Mouse (Mus musculus): ENCODE measurements around the gene Pan3.

The Pan3 gene

DNA sequence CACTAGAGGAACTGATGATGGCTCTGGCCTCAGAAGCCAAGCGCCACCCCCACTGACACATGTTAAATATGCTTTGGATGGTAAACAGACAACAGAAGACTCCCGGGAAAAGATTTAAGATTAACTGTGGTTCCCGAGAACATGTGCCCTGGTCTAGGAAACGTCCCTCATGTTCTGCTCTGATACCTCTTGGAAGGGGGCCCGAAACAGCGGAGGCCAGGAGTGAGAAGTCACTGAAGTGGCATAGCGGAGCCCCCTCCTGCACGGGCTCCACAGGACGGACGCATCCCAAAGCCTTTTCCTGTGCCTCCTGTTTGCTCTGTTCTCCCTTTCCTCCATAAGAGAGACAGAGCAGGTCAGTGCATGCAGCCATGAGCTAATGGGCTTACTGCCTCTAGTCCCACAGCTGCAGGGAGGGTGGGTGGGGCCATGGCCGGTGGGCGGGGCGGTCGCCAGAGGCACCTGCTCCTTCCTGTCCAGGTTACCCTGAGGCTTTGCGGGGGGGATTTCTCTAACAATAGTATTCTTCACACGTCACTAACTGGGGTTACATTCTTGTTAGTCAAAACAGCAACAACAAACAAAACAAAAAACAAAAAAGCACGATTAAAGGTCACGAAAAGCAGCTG, 133.7 kb downstream of the Pan3 start:
- no peak for DNase-seq

DNA sequence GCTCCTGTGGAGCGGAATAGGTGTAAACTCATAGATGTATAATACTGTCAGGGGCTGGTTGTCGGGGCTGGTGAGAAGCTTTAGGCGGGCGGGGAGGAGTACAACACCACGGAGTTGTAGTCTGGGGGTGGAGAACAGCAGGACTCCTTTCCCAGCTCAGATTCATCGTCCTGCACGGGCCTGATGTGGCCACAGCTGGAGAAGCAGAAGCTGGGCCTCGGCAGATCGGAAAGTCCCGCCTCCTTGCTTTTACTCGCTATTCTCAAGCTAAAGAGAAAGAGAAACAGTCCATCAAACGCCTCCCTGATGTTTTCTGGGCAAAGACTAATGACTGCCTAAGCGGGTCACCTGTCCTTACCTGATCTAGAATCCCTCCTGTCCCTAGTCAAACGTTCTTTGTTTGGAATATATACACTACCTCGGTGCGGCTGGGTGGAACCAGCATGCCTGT, 134.2 kb downstream of the Pan3 start:
- DNase-seq, result no peak

DNA sequence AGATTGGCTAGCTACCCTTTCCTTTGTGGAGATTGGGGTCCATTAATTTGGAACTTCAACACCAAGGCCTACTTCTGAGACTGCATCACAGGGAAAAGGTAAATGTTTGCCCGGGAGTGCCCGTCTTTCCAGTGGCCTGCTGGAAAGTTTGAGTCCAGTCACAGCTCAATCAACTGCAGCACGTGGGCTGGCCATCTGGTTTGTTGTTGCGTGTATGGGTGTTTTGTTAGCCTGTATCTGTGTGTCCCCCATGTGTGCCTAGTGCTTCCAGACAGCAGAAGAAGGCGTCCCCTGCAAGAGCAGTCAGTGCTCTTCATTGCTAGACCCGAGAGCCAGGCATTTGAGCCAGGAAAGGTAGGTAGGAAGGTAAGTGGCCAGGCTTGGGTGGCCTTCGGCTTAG, 135.5 kb downstream of the Pan3 start:
- no peak for DNase-seq

DNA sequence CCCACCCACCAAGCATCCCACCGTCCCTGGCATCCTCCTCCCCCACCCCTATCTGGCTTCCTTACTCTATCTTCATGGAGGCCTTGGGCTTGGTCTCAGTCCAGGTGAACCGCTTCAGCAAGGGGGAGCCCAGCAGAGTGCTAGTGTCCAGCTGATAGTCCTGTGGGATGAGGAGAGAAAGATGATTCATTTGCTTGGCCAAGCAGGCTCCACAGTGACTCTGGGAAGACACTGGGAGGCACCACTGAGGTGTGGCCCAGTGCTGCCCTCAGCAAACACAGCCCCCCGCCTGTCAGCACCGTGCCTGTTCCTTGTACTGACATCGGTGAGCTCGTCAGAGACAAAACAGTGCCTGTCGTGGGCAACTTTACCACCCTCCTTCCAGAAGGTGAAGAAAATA, 136.4 kb downstream of the Pan3 start:
- DNase-seq, result no peak

DNA sequence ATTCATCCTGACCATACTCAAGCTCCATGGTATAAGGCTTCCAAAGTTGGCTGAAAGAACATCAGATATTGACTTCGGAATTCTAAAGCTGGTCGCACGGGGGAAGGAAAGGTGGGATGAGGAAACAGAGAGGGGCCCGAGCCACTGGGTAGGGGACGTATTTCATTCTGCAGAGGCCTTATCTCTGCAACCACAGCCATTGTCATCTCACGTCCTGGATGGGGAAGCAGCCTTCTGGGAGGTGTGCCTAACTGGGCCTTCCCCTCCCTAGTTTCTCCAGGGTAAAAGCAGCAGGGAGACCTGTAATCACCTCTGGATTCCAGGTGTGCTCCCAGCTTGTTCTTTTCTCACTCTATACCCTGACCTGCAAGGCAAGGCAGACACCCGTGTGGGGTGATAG, 142.7 kb downstream of the Pan3 start:
- DNase-seq, result no peak

DNA sequence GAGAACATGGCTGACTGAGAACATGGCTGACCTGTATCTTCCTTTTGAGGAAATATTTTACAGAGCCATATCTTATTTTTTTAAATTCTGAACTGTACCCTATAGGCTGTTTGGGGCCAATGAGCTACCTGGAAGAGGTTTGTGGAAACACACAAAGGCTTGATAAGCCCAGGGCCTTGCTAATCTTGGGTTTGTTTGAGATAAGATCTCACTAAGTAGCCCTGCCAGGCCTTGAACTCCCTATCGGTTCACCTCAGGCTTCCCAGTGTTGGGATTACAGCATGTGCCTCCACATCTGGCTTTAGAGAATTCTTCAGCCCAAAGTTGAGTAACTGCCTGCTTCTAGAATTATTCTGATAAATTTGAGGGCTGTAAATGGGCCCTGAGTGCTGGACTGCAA, 143.6 kb downstream of the Pan3 start:
- DNase-seq, result no peak

DNA sequence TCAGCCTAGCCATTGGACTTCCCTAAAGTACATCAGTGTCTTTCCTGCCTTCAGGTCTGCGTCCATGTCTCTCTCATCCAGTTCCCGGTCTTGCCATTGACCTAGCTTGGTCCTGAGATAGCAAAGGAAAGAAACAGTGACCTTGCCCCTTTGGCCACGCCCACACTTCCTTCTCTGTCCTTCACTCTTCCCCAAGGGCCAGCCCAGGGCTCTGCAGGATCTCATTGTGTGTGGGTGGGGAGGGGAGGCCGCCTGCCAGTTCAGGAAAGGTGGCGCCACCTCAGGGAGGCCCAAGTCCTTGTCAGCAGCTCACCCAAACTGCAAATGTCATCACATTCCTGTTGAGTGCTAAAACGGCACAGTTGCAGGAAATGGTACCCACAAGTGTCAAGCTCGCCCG, 144.6 kb downstream of the Pan3 start:
- no peak for DNase-seq

DNA sequence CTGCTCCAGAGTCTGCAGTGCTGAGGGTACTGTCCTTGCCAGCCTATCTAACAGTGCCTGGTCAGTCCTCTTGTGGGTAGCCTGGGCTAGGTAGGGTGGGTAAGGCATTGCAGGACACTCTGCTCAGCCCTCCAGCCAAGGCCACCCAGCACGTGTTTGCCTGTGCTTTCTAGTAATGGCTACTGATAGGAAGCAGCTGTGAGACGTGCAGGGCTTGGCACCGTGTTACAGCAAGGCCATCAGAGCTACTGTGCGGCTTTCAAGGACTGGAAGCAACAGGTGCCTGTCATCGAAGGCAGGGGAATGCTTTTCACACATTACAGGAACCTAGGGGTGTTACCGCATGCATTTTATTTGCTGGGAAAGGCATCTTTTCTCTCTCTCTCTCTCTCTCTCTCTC, 147.0 kb downstream of the Pan3 start:
- no peak for DNase-seq

DNA sequence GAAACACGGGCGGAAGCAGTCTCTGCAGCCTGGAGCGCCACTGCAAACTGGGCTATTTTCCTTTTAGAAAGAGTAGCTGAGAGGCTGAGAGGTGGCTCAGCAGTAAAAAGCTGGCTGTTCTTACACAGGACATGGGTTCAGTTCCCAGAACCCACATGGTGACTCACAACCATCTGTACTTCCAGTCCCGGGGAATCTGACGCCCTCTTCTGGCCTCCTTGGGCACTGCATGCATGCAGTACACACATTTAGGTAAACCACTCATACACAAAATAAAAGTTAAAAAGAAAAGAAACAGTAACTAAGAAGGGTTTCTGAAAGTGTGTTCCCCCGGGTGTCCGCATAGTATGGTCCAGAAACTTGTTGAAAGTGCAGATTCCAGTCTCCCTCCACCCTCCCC, 149.2 kb downstream of the Pan3 start:
- no peak for DNase-seq

DNA sequence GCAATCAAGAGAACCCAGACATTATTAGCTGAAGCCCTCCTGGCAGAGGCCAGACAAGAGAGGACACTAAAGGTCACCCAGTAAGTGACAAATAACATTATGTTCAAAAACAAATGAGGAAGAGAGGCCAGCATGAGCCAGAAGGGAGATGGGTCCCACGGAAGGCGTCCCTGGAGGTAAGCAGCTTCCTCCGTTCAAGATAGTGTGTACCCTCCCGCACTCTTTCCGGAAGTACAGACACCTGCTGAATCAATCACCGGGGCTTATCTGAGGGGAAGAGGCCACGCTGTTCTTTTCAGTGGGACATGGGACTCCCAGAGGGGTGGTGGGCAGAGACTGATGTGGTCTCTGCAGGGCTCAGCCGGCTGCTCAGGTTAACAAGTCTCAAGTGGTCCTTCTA, 149.7 kb downstream of the Pan3 start:
- DNase-seq, result no peak

DNA sequence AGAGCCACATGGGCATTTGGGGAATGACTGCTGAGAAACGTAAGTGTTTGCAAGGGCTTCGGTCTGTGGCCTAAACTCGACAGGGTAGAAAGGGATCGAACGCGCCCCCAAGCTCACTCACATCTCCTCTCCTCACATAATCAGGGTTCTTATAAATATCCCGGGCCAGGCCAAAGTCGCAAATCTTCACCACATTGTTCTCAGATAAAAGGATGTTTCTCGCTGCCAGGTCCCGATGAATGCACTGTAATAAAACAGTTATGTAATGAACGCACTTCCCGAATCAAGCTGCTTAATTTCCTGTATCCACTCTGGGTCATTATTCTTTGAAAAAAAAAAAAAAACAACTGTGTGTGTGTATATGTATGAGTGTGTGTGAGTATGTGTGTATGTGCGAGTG, 150.2 kb downstream of the Pan3 start:
- no peak for DNase-seq

DNA sequence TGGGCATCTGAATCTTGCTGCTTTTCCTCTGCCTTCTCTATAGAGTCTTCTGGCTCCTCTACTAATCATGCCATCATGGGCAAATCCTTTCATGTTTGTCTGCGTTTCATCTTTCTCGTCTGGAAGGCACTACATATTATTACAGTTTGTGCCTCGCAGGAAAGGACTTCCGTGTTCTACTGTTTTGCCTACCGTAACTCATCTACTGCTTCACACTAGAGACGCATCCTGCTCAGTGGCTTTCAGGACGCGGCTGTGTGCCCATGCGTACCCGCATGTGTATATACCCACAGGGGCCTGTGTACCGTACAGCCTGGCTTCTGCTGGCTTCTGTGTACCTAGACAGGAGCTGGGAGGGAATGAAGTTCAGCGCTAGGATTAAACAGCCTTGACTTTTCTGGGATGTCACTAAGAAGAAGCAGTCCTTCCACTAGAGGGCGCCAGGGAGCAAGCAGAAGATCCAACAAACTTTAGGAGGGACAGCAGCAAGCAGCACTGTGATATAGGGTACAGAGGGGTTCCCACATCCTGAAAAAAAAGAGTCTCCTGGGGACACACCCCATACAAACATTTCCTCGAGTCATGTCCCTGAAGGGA, 153.8 kb downstream of the Pan3 start:
- DNase-seq, result peak; percentile 73

DNA sequence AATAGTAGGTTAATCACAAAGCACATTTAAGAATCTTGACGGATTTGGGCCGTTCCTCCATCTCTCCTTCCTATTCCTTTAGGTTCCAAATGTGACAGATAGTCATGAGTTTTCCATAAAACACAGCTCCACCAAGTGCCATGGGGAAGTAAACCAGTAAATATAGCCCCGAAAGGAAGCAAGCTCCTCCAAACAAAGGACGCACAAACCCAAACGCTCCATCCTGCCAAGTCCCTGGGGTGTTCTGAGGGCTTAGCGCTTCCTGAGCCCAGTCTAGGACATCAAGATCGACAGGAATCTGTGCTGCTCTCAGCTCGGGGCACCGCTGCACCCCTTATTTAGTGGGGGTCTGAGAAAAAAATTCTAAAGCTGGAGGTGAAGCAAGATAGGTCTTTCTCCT, 154.7 kb downstream of the Pan3 start:
- no peak for DNase-seq

DNA sequence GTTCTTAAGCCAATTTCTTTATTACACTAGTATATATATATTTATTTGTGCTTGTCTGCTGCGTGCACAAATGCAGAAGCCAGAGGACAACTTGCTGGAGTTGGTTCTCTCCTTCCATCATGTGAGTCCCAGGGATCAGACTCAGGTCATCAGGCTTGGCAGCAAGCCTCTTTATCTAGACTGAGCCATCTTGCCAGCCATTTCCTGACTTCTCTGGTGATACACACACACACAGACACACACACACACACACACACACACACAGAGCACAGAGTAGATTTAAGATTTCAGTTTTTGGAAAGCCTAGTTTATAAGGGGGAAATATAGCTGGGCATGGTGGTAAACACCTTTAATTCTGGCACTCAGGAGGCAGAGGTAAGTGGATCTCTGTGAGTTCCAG, 155.1 kb downstream of the Pan3 start:
- DNase-seq, result no peak

DNA sequence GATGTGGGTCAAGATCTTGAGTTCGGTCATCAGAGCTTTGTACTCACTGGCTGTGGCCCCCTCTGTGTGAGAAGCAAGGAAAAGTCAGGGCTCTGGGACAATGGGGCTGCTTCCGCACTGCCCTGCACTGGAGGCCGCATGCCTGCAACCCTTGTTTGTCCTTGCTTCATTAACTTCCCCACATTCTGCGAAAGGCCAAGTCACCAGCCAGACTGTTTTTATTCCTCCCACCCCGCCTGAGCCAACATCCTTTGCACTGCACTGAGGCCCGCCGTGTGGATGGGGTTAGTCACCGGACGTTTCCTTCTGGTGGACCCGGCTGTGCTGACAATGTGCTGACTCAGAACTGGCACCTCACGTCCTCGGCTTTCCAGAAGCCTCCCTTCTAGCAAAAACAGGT, 159.9 kb downstream of the Pan3 start:
- peak; percentile 31 for DNase-seq

DNA sequence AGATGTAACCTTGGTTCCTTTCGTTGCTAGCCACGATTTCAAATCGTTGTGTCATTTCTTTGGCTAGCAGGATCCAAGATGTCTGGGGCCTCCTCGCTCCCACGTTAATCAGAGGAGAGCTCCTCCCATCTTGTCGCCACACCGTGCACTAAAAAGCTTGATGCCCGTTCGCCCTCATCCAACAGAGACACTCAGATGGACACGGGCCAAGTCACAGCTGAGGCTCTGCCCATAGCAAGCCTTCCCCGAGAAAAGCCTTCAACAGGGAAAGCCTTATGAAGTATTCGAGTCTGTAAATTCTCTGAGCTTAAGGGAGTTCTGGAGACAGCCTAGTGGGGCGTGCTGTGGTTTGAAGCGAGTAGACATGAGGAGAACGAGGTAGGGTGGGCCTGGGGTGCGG, 167.9 kb downstream of the Pan3 start:
- DNase-seq, result no peak
